Mouse (Mus musculus) layer of hippocampus, postnatal 25 days (tissue): ENCODE data around the gene Dis3l2. TPM values are rescaled to one million over a fixed set of nuclear protein-coding genes. Genes with fewer than 3 reads are reported as not detected.
A peak's percentile ranks its signal among the peaks of the same experiment; 100 is the strongest.

ENCODE experiments used
- DNase-seq, 2 experiments: peaks; one replicate each; pipeline ENCODE4 v3.0.0; 2022; ENCODE audit warnings: mixed read lengths in 2 of 2, low spot score in 1 of 2; ENCODE audit errors: extremely low spot score in 1 of 2
- total RNA-seq, 2 experiments: library from RNA; stranded (reverse); gene quantifications; 2 replicates each; pipeline ENCODE4 v1.2.3; 2021

The Dis3l2 gene
- total RNA-seq, 2 experiments from 2014 or later: 24.0 to 27.1 TPM

GRCm38 (mm10) chr1:87006425-87006824 lies 302.8 kb downstream of the Dis3l2 start:
- DNase-seq: no peak

- no peak for DNase-seq
Observed at GRCm38 (mm10) chr1:87008211-87008610, 304.6 kb downstream of the Dis3l2 start.

GRCm38 (mm10) chr1:87009156-87009555 lies 305.5 kb downstream of the Dis3l2 start:
- DNase-seq: no peak

- DNase-seq: no peak
Observed at GRCm38 (mm10) chr1:87010629-87011330, 307.2 kb downstream of the Dis3l2 start.

GRCm38 (mm10) chr1:87011718-87012117 lies 308.1 kb downstream of the Dis3l2 start:
- DNase-seq: no peak

- no peak for DNase-seq
Observed at GRCm38 (mm10) chr1:87012606-87013005, 309.0 kb downstream of the Dis3l2 start.

GRCm38 (mm10) chr1:87020714-87021113 lies 317.1 kb downstream of the Dis3l2 start:
- no peak for DNase-seq

GRCm38 (mm10) chr1:87021584-87021983 lies 318.0 kb downstream of the Dis3l2 start:
- DNase-seq: no peak

GRCm38 (mm10) chr1:87023291-87024170 lies 319.9 kb downstream of the Dis3l2 start:
- DNase-seq: no peak

- no peak for DNase-seq
Observed at GRCm38 (mm10) chr1:87025021-87025420, 321.4 kb downstream of the Dis3l2 start.

- DNase-seq: no peak
Observed at GRCm38 (mm10) chr1:87028786-87029185, 325.2 kb downstream of the Dis3l2 start.

- no peak for DNase-seq
Observed at GRCm38 (mm10) chr1:87030652-87031051, 327.0 kb downstream of the Dis3l2 start.

GRCm38 (mm10) chr1:87032466-87032865 lies 328.9 kb downstream of the Dis3l2 start:
- no peak for DNase-seq

- no peak for DNase-seq
Observed at GRCm38 (mm10) chr1:87035532-87036161, 332.0 kb downstream of the Dis3l2 start.

- DNase-seq: no peak
Observed at GRCm38 (mm10) chr1:87036334-87036733, 332.7 kb downstream of the Dis3l2 start.

GRCm38 (mm10) chr1:87038477-87039070 lies 335.0 kb downstream of the Dis3l2 start:
- no peak for DNase-seq

GRCm38 (mm10) chr1:87041119-87041518 lies 337.5 kb downstream of the Dis3l2 start:
- DNase-seq: peak; percentile 68 to 85

- DNase-seq: peak; percentile 76 to 90
Observed at GRCm38 (mm10) chr1:87041814-87042438, 338.3 kb downstream of the Dis3l2 start.

- DNase-seq: no peak
Observed at GRCm38 (mm10) chr1:87050072-87050471, 346.5 kb downstream of the Dis3l2 start.

GRCm38 (mm10) chr1:87050700-87051099 lies 347.1 kb downstream of the Dis3l2 start:
- no peak for DNase-seq
